In genomic region chr10:76798751-76799585, GRCm38 (mm10) we compare ENCODE assay signal across 11 mouse cellular contexts.
DNase-seq lines count a peak whose midpoint lies in the region; ATAC-seq and TF ChIP-seq lines count a peak whose summit lies in the region.
"Had no signal": no experiment of that assay in that cellular context is flagged by ENCODE, and none has a peak within 500 bp of the region (broad histone marks: within the 10 kb centered on the region; RNA-seq: fewer than 3 reads in every experiment).

No protein-coding gene starts in this region.

- DNase-seq in heart, postnatal 0 days (ENCODE audit: low spot score), result no peak
- peak; percentile 19 for DNase-seq in Muller cell, postnatal 12 days (ENCODE audit: inconsistent ontology term)
- DNase-seq in lung, postnatal 10 days, result peak; percentile 35
- peak; percentile 18 to 35 for DNase-seq in thymus, adult 18-20 months
- no peak for DNase-seq in left cerebral cortex, adult 2 months (ENCODE audit: extremely low spot score in 1 of 2, low spot score in 2 of 2)
- no peak for DNase-seq in layer of hippocampus, adult 8-10 months (ENCODE audit: low spot score in 2 of 2)
- DNase-seq: liver, embryonic 13.5 days; right cerebral cortex, postnatal 14 days had no signal

- peak overlapping the region; percentile 30; the same call in 1 of the 2 replicates for H3K4me2 ChIP-seq in heart, postnatal 0 days (ENCODE audit: low read depth, low read length)
- no peak overlapping the region for H3K4me2 ChIP-seq in heart, embryonic 11.5 days
- no peak overlapping the region for H3K4me2 ChIP-seq in forebrain, embryonic 15.5 days (replicated peaks)
- H3K4me2 ChIP-seq: hindbrain, embryonic 14.5 days; liver, embryonic 13.5 days had no signal

- intact Hi-C loops in left cerebral cortex, adult 2 months (cut with DNase I), result no loop called here

- no peak for TF ChIP-seq EP300 in heart, postnatal 0 days (IDR thresholded peaks at IDR 0.05; ENCODE audit: low read depth)

- 0 out of 2 replicates have a peak, but pooled peaks cover 7% of the 10 kb centered on the region for H3K4me1 ChIP-seq in heart, postnatal 0 days (ENCODE audit: control insufficient read depth, insufficient read depth)
- no peaks in the 10 kb centered on the region for H3K4me1 ChIP-seq in heart, embryonic 11.5 days (ENCODE audit: control insufficient read depth, insufficient read depth, low read length)
- H3K4me1 ChIP-seq in forebrain, embryonic 15.5 days, result 0 out of 2 replicates have a peak, but pooled peaks cover 2% of the 10 kb centered on the region

- TF ChIP-seq CTCF in heart, postnatal 0 days (IDR thresholded peaks at IDR 0.05; ENCODE audit: low read depth), result no peak
- no peak for TF ChIP-seq CTCF in left cerebral cortex, adult 2 months (IDR thresholded peaks at IDR 0.05)

- 0 out of 2 replicates have a peak overlapping the region, but pooled peaks have one; percentile 8 for H3K4me3 ChIP-seq in heart, postnatal 0 days (ENCODE audit: low read depth, low read length)
- no peak overlapping the region for H3K4me3 ChIP-seq in heart, embryonic 11.5 days (ENCODE audit: low read depth, low read length)
- H3K4me3 ChIP-seq in forebrain, embryonic 15.5 days, result no peak overlapping the region
- no peak overlapping the region for H3K4me3 ChIP-seq in left cerebral cortex, adult 2 months
- H3K4me3 ChIP-seq: liver, embryonic 13.5 days had no signal

- ATAC-seq in heart, postnatal 0 days (ENCODE audit: insufficient read depth, low read depth), result no peak
- no peak for ATAC-seq in heart, embryonic 11.5 days (replicated peaks; ENCODE audit: insufficient number of reproducible peaks, low FRiP score, low TSS enrichment)
- no peak for ATAC-seq in forebrain, embryonic 15.5 days (replicated peaks)

- H3K9me3 ChIP-seq in heart, postnatal 0 days (replicated peaks; ENCODE audit: control insufficient read depth, low read length), result no peaks in the 10 kb centered on the region
- H3K9me3 ChIP-seq in heart, embryonic 11.5 days (replicated peaks; ENCODE audit: control insufficient read depth, low read length), result no peaks in the 10 kb centered on the region
- no peaks in the 10 kb centered on the region for H3K9me3 ChIP-seq in forebrain, embryonic 15.5 days
- H3K9me3 ChIP-seq: liver, embryonic 13.5 days had no signal

- WGBS in heart, postnatal 0 days, result 62% methylated on average over 17 of the region's 17 CpGs
- WGBS in heart, embryonic 11.5 days (ENCODE audit: insufficient replicate concordance), result 74% methylated on average over 17 of the region's 17 CpGs
- 90% methylated on average over 16 of the region's 17 CpGs for WGBS in forebrain, embryonic 15.5 days

- no peak overlapping the region for H3K27ac ChIP-seq in heart, postnatal 0 days (ENCODE audit: low read depth)
- H3K27ac ChIP-seq in heart, embryonic 11.5 days (ENCODE audit: low read depth, low read length), result no peak overlapping the region
- H3K27ac ChIP-seq in forebrain, embryonic 15.5 days (replicated peaks), result no peak overlapping the region
- H3K27ac ChIP-seq in left cerebral cortex, adult 2 months, result no peak overlapping the region
- H3K27ac ChIP-seq: hindbrain, embryonic 14.5 days; liver, embryonic 13.5 days had no signal

- no peaks in the 10 kb centered on the region for H3K27me3 ChIP-seq in heart, postnatal 0 days (ENCODE audit: control insufficient read depth, insufficient read depth, low read length)
- H3K27me3 ChIP-seq in heart, embryonic 11.5 days (ENCODE audit: control insufficient read depth, insufficient read depth, low read length), result no peaks in the 10 kb centered on the region
- no peaks in the 10 kb centered on the region for H3K27me3 ChIP-seq in forebrain, embryonic 15.5 days
- H3K27me3 ChIP-seq: liver, embryonic 13.5 days had no signal

- no peak overlapping the region for H3K9ac ChIP-seq in heart, postnatal 0 days (replicated peaks; ENCODE audit: low read depth, low read length)
- no peak overlapping the region for H3K9ac ChIP-seq in heart, embryonic 11.5 days (ENCODE audit: low read depth, low read length)
- H3K9ac ChIP-seq in forebrain, embryonic 15.5 days (replicated peaks), result no peak overlapping the region
- H3K9ac ChIP-seq: hindbrain, embryonic 14.5 days; liver, embryonic 13.5 days had no signal

- H3K36me3 ChIP-seq in heart, postnatal 0 days (replicated peaks; ENCODE audit: control insufficient read depth, insufficient read depth, low read length), result no peaks in the 10 kb centered on the region
- no peaks in the 10 kb centered on the region for H3K36me3 ChIP-seq in heart, embryonic 11.5 days (ENCODE audit: control insufficient read depth, insufficient read depth, low read length)
- 0 out of 2 replicates have a peak, but pooled peaks cover 3% of the 10 kb centered on the region for H3K36me3 ChIP-seq in forebrain, embryonic 15.5 days
- H3K36me3 ChIP-seq: liver, embryonic 13.5 days had no signal

Comparison
In these comparisons a context has a peak if more than half of its experiments do, and no peak if none do; other contexts are left out.
1. DNase-seq: peak in Muller cell, postnatal 12 days (single experiment), lung, postnatal 10 days (single experiment) and thymus, adult 18-20 months (2 of 2); none in heart, postnatal 0 days (single experiment), left cerebral cortex, adult 2 months (0 of 2) and layer of hippocampus, adult 8-10 months (0 of 2).